Mouse (Mus musculus) erythroblast, embryonic 14.5 days (primary cell): ENCODE measurements around the gene Gm36079.
"Not testable (repeated sequence)": the region's sequence is repeated elsewhere in the genome, so short reads cannot be mapped to it uniquely, and the experiment has no call there.

Experiments used
- GATA1 ChIP-seq: IDR thresholded peaks from 2 replicates; pipeline ENCODE4 v1.6.1; 2012; ENCODE audit warnings: low read length, inconsistent platforms, mixed read lengths
- TAL1 ChIP-seq: IDR thresholded peaks from 3 replicates; pipeline ENCODE4 v1.6.1; 2012; ENCODE audit warnings: low read length, inconsistent platforms, mixed read lengths

GRCm38 (mm10) chr13:119991917-119992496, 34.8 kb downstream of the Gm36079 start:
- not testable (repeated sequence) for TF ChIP-seq TAL1, GATA1
